Mouse (Mus musculus) MEL (cell line): ENCODE data around the gene Rab31. TPM values are rescaled to one million over a fixed set of nuclear protein-coding genes. Genes with fewer than 3 reads are reported as not detected.

Experiments
- DNase-seq: peaks from one replicate; pipeline ENCODE4 v3.0.0; 2011; ENCODE audit warnings: low read depth, low spot score
- H3K27ac ChIP-seq: 2 replicates; pipeline ENCODE4 v1.5.1; 2012; ENCODE audit warnings: low read depth, mild to moderate bottlenecking, control low read depth, low read length, moderate library complexity; ENCODE audit not compliant: control insufficient read depth
- H3K27me3 ChIP-seq, 2 experiments: fragments of 150-350 bp in 1 of 2; sonication (generic) in 1 of 2; 2 replicates each; pipeline ENCODE4 v1.6.1; 2012; ENCODE audit warnings: low read length in 2 of 2, mild to moderate bottlenecking in 2 of 2, improper control_type of control experiment in 1 of 2, moderate library complexity in 1 of 2; ENCODE audit not compliant: insufficient read depth in 2 of 2, control insufficient read depth in 1 of 2
- H3K36me3 ChIP-seq, 2 experiments: 2 replicates each; pipeline ENCODE4 v1.6.1; 2012 to 2014; ENCODE audit warnings: low read length in 2 of 2, improper control_type of control experiment in 1 of 2, inconsistent platforms in 1 of 2, mild to moderate bottlenecking in 1 of 2; ENCODE audit not compliant: insufficient read depth in 2 of 2, control insufficient read depth in 1 of 2
- H3K4me1 ChIP-seq, 2 experiments: fragments of 150-350 bp in 1 of 2; sonication (generic) in 1 of 2; 2 replicates each; pipeline ENCODE4 v1.6.1; 2012; ENCODE audit warnings: low read length in 2 of 2, improper control_type of control experiment in 1 of 2, mild to moderate bottlenecking in 1 of 2; ENCODE audit not compliant: insufficient read depth in 2 of 2, control insufficient read depth in 1 of 2
- H3K4me3 ChIP-seq, 2 experiments: fragments of 150-350 bp in 1 of 2; sonication (generic) in 1 of 2; 2 replicates each; pipeline ENCODE4 v1.5.1; 2012; ENCODE audit warnings: low read depth in 2 of 2, low read length in 2 of 2, mild to moderate bottlenecking in 2 of 2, moderate library complexity in 2 of 2, control low read depth in 1 of 2, improper control_type of control experiment in 1 of 2; ENCODE audit not compliant: control insufficient read depth in 1 of 2, insufficient read depth in 1 of 2
- H3K79me2 ChIP-seq: 2 replicates; pipeline ENCODE4 v1.6.1; 2012; ENCODE audit warnings: mild to moderate bottlenecking, low read length, moderate library complexity; ENCODE audit not compliant: control insufficient read depth, poor library complexity, insufficient read depth
- H3K9ac ChIP-seq: 2 replicates; pipeline ENCODE4 v1.6.1; 2012; ENCODE audit warnings: low read depth, mild to moderate bottlenecking, control low read depth, low read length, moderate library complexity; ENCODE audit not compliant: control insufficient read depth, poor library complexity, severe bottlenecking
- H3K9me3 ChIP-seq: fragments of 150-350 bp; sonication (generic); replicated peaks from 2 replicates; pipeline ENCODE4 v1.6.1; 2012; ENCODE audit warnings: mild to moderate bottlenecking, low read length, improper control_type of control experiment, moderate library complexity; ENCODE audit not compliant: insufficient read depth
- BHLHE40 ChIP-seq: IDR thresholded peaks from 2 replicates; pipeline ENCODE4 v1.6.1; 2012; ENCODE audit warnings: low read depth, mild to moderate bottlenecking, inconsistent platforms, low read length, improper control_type of control experiment, borderline replicate concordance
- CTCF ChIP-seq, 3 experiments: IDR thresholded peaks in 2 of 3; conservative IDR thresholded peaks in 1 of 3; 2 replicates each; pipeline ENCODE4 v1.5.1; 2011 to 2012; ENCODE audit warnings: low read length in 3 of 3, low read depth in 2 of 3, mild to moderate bottlenecking in 2 of 3, improper control_type of control experiment in 1 of 3, inconsistent platforms in 1 of 3, mixed read lengths in 1 of 3, moderate library complexity in 1 of 3; ENCODE audit not compliant: control insufficient read depth in 1 of 3, insufficient read depth in 1 of 3, poor library complexity in 1 of 3, severe bottlenecking in 1 of 3
- ELF1 ChIP-seq: IDR thresholded peaks from 2 replicates; pipeline ENCODE4 v1.6.1; 2014; ENCODE audit warnings: low read depth, mild to moderate bottlenecking, inconsistent platforms, low read length, improper control_type of control experiment, moderate library complexity
- HCFC1 ChIP-seq: IDR thresholded peaks from 2 replicates; pipeline ENCODE4 v1.6.1; 2012; ENCODE audit warnings: low read depth, mild to moderate bottlenecking, inconsistent platforms, low read length, improper control_type of control experiment, moderate library complexity
- KAT2A ChIP-seq: conservative IDR thresholded peaks from 2 replicates; pipeline ENCODE4 v1.6.1; 2012; ENCODE audit warnings: low read depth, low read length, improper control_type of control experiment, inconsistent platforms
- MAFK ChIP-seq: IDR thresholded peaks from 2 replicates; pipeline ENCODE4 v1.6.1; 2011; ENCODE audit warnings: low read depth, mild to moderate bottlenecking, low read length, improper control_type of control experiment, borderline replicate concordance
- MAX ChIP-seq: IDR thresholded peaks from 2 replicates; pipeline ENCODE4 v1.6.1; 2011; ENCODE audit warnings: low read length, improper control_type of control experiment
- MAZ ChIP-seq: IDR thresholded peaks from 2 replicates; pipeline ENCODE4 v1.6.1; 2012; ENCODE audit warnings: low read depth, mild to moderate bottlenecking, inconsistent platforms, low read length, improper control_type of control experiment
- MEF2A ChIP-seq: IDR thresholded peaks from 2 replicates; pipeline ENCODE4 v1.6.1; 2014; ENCODE audit warnings: low read depth, mild to moderate bottlenecking, inconsistent platforms, low read length, improper control_type of control experiment; ENCODE audit not compliant: poor library complexity, insufficient replicate concordance, severe bottlenecking; ENCODE audit errors: extremely low read depth
- MXI1 ChIP-seq: IDR thresholded peaks from 2 replicates; pipeline ENCODE4 v1.6.1; 2011; ENCODE audit warnings: mild to moderate bottlenecking, low read depth, low read length, improper control_type of control experiment
- NRF1 ChIP-seq: IDR thresholded peaks from 2 replicates; pipeline ENCODE4 v1.6.1; 2014; ENCODE audit warnings: low read depth, mild to moderate bottlenecking, inconsistent platforms, low read length, improper control_type of control experiment, moderate library complexity; ENCODE audit not compliant: poor library complexity, insufficient read depth, severe bottlenecking
- SIN3A ChIP-seq: IDR thresholded peaks from 2 replicates; pipeline ENCODE4 v1.6.1; 2012; ENCODE audit warnings: low read length, improper control_type of control experiment, inconsistent platforms
- SMC3 ChIP-seq: IDR thresholded peaks from 2 replicates; pipeline ENCODE4 v1.6.1; 2011; ENCODE audit warnings: low read depth, low read length, improper control_type of control experiment
- TAL1 ChIP-seq: IDR thresholded peaks from 2 replicates; pipeline ENCODE4 v1.6.1; 2012; ENCODE audit warnings: mild to moderate bottlenecking, inconsistent platforms, low read length, moderate library complexity, mixed read lengths
- TBP ChIP-seq: IDR thresholded peaks from 2 replicates; pipeline ENCODE4 v1.8.0; 2011; ENCODE audit warnings: low read depth, low read length, improper control_type of control experiment
- TCF12 ChIP-seq: IDR thresholded peaks from 2 replicates; pipeline ENCODE4 v1.6.1; 2014; ENCODE audit warnings: low read depth, mild to moderate bottlenecking, inconsistent platforms, low read length, improper control_type of control experiment, moderate library complexity
- UBTF ChIP-seq: IDR thresholded peaks from 2 replicates; pipeline ENCODE4 v1.6.1; 2012; ENCODE audit warnings: low read depth, mild to moderate bottlenecking, inconsistent platforms, low read length, improper control_type of control experiment, moderate library complexity, borderline replicate concordance; ENCODE audit not compliant: insufficient read depth
- ZC3H11A ChIP-seq: IDR thresholded peaks from 2 replicates; pipeline ENCODE4 v1.6.1; 2012; ENCODE audit warnings: low read depth, mild to moderate bottlenecking, inconsistent platforms, low read length, improper control_type of control experiment
- ZKSCAN1 ChIP-seq: IDR thresholded peaks from 2 replicates; pipeline ENCODE4 v1.6.1; 2012; ENCODE audit warnings: low read depth, mild to moderate bottlenecking, inconsistent platforms, low read length, improper control_type of control experiment, moderate library complexity
- polyA plus RNA-seq, 2 experiments: library from polyadenylated mRNA; stranded (reverse) in 1 of 2; unstranded in 1 of 2; fragments of >175 nt in 1 of 2; fragments of >200 nt in 1 of 2; gene quantifications; 2 replicates each; pipeline versions ENCODE4 v1.2.1 to v1.2.4; 2012; ENCODE audit warnings: low replicate concordance in 2 of 2, low read depth in 1 of 2; ENCODE audit not compliant: insufficient read length in 2 of 2, insufficient read depth in 1 of 2, missing spikeins in 1 of 2
- total RNA-seq: library from RNA; depleted of rRNA; stranded (reverse); fragments of 300-350 nt; gene quantifications from 2 replicates; pipeline ENCODE4 v1.2.3, GENCODE M21; 2012

The Rab31 gene
- total and polyA plus RNA-seq, 3 experiments, result 23.6 to 25.7 TPM; not detected in 1

DNA sequence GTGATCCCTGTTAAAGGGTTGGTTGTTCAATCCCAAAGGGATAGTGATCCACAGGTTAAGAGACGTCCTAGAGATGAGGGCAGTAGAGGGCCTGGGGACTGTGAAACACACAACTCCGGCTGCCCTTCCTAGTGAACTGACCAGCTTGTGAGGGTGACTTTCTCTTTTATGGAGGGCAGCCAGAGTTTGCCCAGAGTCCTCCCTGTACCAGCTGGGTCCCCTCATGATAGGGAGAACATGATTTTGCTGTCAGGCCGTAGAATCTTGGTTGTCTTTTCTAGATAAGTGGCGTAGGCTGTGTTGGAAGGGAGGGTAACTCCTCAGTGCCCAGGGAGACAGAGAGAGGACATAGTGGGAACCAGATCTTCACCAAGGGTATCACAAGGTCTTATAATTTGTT lies 14.7 kb upstream of the Rab31 start:
- H3K27ac ChIP-seq, result no peak overlapping the region
- peaks cover 6 to 11% of the 10 kb centered on the region in 2 experiments for H3K4me1 ChIP-seq
- H3K9me3 ChIP-seq, result no peaks in the 10 kb centered on the region

DNA sequence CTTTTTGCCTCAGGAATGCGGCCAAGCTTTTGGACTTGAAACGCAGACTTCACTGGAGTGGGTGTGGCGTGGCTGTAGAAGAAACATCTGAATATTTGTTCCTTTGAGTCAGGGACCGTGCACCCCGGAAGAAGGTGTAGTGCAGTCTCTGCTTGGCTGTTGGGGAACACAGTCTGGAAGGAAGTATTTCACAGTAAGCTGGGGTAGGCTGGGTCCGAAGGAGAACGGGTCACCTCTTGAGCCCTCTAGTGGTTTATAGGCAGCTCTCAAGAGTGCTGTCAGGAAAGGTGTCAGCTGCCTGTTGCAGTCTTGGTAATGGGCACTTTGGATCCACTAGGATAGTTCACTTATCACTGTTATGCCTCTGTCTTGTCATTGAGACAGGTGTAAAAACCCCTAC lies 13.7 kb upstream of the Rab31 start:
- Histone ChIP-seq H3K4me1 (peaks cover 6 to 14% of the 10 kb centered on the region in 2 experiments), H3K27me3 (no peaks in the 10 kb centered on the region), H3K9me3 (no peaks in the 10 kb centered on the region)

More for the DNA sequence above, 14.7 kb upstream of the Rab31 start:
- peaks cover 2 to 3% of the 10 kb centered on the region in 2 experiments for H3K36me3 ChIP-seq
- DNase-seq, result no peak
- H3K4me3 ChIP-seq, result no peak overlapping the region
- H3K9ac ChIP-seq, result no peak overlapping the region
- H3K79me2 ChIP-seq, result peaks cover 72% of the 10 kb centered on the region
- no peaks in the 10 kb centered on the region for H3K27me3 ChIP-seq
- TF ChIP-seq MEF2A (no peak), SIN3A (no peak), BHLHE40 (no peak), MAZ (no peak), TBP (no peak), MAX (no peak), UBTF (no peak), KAT2A (no peak), SMC3 (no peak), HCFC1 (no peak), MAFK (no peak), TCF12 (no peak), ELF1 (no peak), ZC3H11A (no peak), TAL1 (no peak), ZKSCAN1 (no peak)

More for the DNA sequence above, 13.7 kb upstream of the Rab31 start:
- Histone ChIP-seq H3K4me3 (no peak overlapping the region), H3K36me3 (peaks cover 2 to 10% of the 10 kb centered on the region in 2 experiments), H3K27ac (no peak overlapping the region), H3K79me2 (peaks cover 65% of the 10 kb centered on the region), H3K9ac (no peak overlapping the region)
- no peak for DNase-seq
- TF ChIP-seq CTCF (IDR thresholded peaks at IDR 0.05 in 2 of 3, conservative IDR thresholded peaks at IDR 0.05 in 1 of 3; ENCODE audit: control insufficient read depth in 1 of 3, insufficient read depth in 1 of 3, low read depth in 2 of 3, low read length in 3 of 3, poor library complexity in 1 of 3, severe bottlenecking in 1 of 3), result peak in 2 of 3 experiments; percentile 11 to 20; a peak in 3 of 6 replicates
- no peak for TF ChIP-seq MAFK
- no peak for TF ChIP-seq MAX
- peak; percentile 4; the same call in 1 of the 2 replicates for TF ChIP-seq SMC3
- TF ChIP-seq NRF1, result no peak
- TF ChIP-seq MXI1, result no peak
